Mouse (Mus musculus) c-Kit-positive CD71-negative TER-119-negative erythroid progenitor cells, embryonic 14.5 days (primary cell): ENCODE results near the gene Zfp316.

ENCODE experiments used
- DNase-seq: peaks from one replicate; pipeline ENCODE4 v3.0.0-alpha.2; 2013; ENCODE audit warnings: low read depth

The Zfp316 gene

GRCm38 (mm10) chr5:143269363-143270150 is at the start of gene Zfp316:
Gene Zfp316 (minus strand): TSS chr5:143270022.
- peak; percentile 22 for DNase-seq

GRCm38 (mm10) chr5:143317288-143317610 is 47.4 kb upstream of the Zfp316 start:
- no peak for DNase-seq

- no peak for DNase-seq
These were observed 46.9 kb upstream of the Zfp316 start for GRCm38 (mm10) chr5:143316605-143317287.

- no peak for DNase-seq
These were observed 45.7 kb upstream of the Zfp316 start for GRCm38 (mm10) chr5:143315514-143315888.

- peak; percentile 67 for DNase-seq
These were observed 45.1 kb upstream of the Zfp316 start, which contains the start of gene E130309D02Rik for GRCm38 (mm10) chr5:143314730-143315513. Gene E130309D02Rik (minus strand): TSS chr5:143315360.

GRCm38 (mm10) chr5:143314183-143314729 is 44.4 kb upstream of the Zfp316 start:
- DNase-seq: no peak

GRCm38 (mm10) chr5:143311886-143312285 is 42.1 kb upstream of the Zfp316 start:
- DNase-seq: peak; percentile 78

GRCm38 (mm10) chr5:143309916-143310315 is 40.1 kb upstream of the Zfp316 start:
- no peak for DNase-seq

- no peak for DNase-seq
These were observed 39.0 kb upstream of the Zfp316 start for GRCm38 (mm10) chr5:143308825-143309224.

- no peak for DNase-seq
These were observed 34.4 kb upstream of the Zfp316 start for GRCm38 (mm10) chr5:143304251-143304650.

GRCm38 (mm10) chr5:143301296-143301695 is 31.5 kb upstream of the Zfp316 start:
- no peak for DNase-seq

- DNase-seq: peak; percentile 25
These were observed 29.9 kb upstream of the Zfp316 start for GRCm38 (mm10) chr5:143299686-143300085.

- no peak for DNase-seq
These were observed 28.6 kb upstream of the Zfp316 start for GRCm38 (mm10) chr5:143298391-143298790.

GRCm38 (mm10) chr5:143297986-143298385 is 28.2 kb upstream of the Zfp316 start:
- DNase-seq: no peak

- no peak for DNase-seq
These were observed 25.5 kb upstream of the Zfp316 start for GRCm38 (mm10) chr5:143295330-143295729.

GRCm38 (mm10) chr5:143294862-143295261 is 25.0 kb upstream of the Zfp316 start:
- no peak for DNase-seq

GRCm38 (mm10) chr5:143293404-143293803 is 23.6 kb upstream of the Zfp316 start, which contains the start of gene Zfp853:
Gene Zfp853 (minus strand): TSS chr5:143293623.
- no peak for DNase-seq

- no peak for DNase-seq
These were observed 23.1 kb upstream of the Zfp316 start for GRCm38 (mm10) chr5:143292879-143293278.

- DNase-seq: no peak
These were observed 19.5 kb upstream of the Zfp316 start for GRCm38 (mm10) chr5:143289299-143289698.

GRCm38 (mm10) chr5:143288378-143288911 is 18.6 kb upstream of the Zfp316 start:
- no peak for DNase-seq

GRCm38 (mm10) chr5:143287774-143288328 is 18.0 kb upstream of the Zfp316 start:
- no peak for DNase-seq

- no peak for DNase-seq
These were observed 14.9 kb upstream of the Zfp316 start for GRCm38 (mm10) chr5:143284762-143285161.
